Mouse (Mus musculus) heart, embryonic 13.5 days (tissue): ENCODE measurements around the gene Ccdc14. TPM values are rescaled to one million over a fixed set of nuclear protein-coding genes. Genes with fewer than 3 reads are reported as not detected.
"Not testable (repeated sequence)": the region's sequence is repeated elsewhere in the genome, so short reads cannot be mapped to it uniquely, and the experiment has no call there.

ENCODE experiments used
- ATAC-seq: fragments of 200-750 bp; cut with Nextera tagmentation; 2 replicates; pipeline ENCODE4 v1.8.0; 2017; ENCODE audit warnings: moderate TSS enrichment; ENCODE audit not compliant: insufficient number of reproducible peaks, low FRiP score, low TSS enrichment; ENCODE audit errors: extremely low read depth
- H3K27ac ChIP-seq: fragments of 300-500 bp; sonication (generic); replicated peaks from 2 replicates; pipeline ENCODE4 v1.5.1; 2015; ENCODE audit warnings: moderate library complexity, mild to moderate bottlenecking, inconsistent platforms
- H3K27me3 ChIP-seq: fragments of 300-500 bp; sonication (generic); replicated peaks from 2 replicates; pipeline ENCODE4 v1.6.1; 2015; ENCODE audit warnings: mild to moderate bottlenecking, inconsistent platforms
- H3K36me3 ChIP-seq: fragments of 300-500 bp; sonication (generic); 2 replicates; pipeline ENCODE4 v1.6.1; 2015; ENCODE audit warnings: mild to moderate bottlenecking, inconsistent platforms
- H3K4me1 ChIP-seq: fragments of 300-500 bp; sonication (generic); 2 replicates; pipeline ENCODE4 v1.6.1; 2015; ENCODE audit warnings: inconsistent platforms
- H3K4me2 ChIP-seq: fragments of 300-500 bp; sonication (generic); 2 replicates; pipeline ENCODE4 v1.6.1; 2015; ENCODE audit warnings: inconsistent platforms, mild to moderate bottlenecking, moderate library complexity
- H3K4me3 ChIP-seq: fragments of 300-500 bp; sonication (generic); 2 replicates; pipeline ENCODE4 v1.5.1; 2015; ENCODE audit warnings: moderate library complexity, mild to moderate bottlenecking, inconsistent platforms
- H3K9ac ChIP-seq: fragments of 300-500 bp; sonication (generic); 2 replicates; pipeline ENCODE4 v1.6.1; 2015; ENCODE audit warnings: inconsistent platforms, mild to moderate bottlenecking, moderate library complexity
- H3K9me3 ChIP-seq: fragments of 300-500 bp; sonication (generic); 2 replicates; pipeline ENCODE4 v1.6.1; 2016; ENCODE audit warnings: inconsistent platforms
- WGBS: fragments of 180-500 bp; shearing (Covaris S2); methylation state at CpG from one replicate; pipeline ENCODE4 v1.1.7; 2015; ENCODE audit warnings: mixed read lengths; 5-methylcytosine and 5-hydroxymethylcytosine counted together
- polyA plus RNA-seq: library from polyadenylated mRNA; unstranded; fragments of >200 nt; fragmentation: Nextera tagmentation; extraction: Ambion mirVana; gene quantifications from 2 replicates; pipeline ENCODE4 v1.2.1, GENCODE M21; 2015

Gene Ccdc14
- polyA plus RNA-seq, 1 experiment from 2014 or later = 5.5 TPM

DNA sequence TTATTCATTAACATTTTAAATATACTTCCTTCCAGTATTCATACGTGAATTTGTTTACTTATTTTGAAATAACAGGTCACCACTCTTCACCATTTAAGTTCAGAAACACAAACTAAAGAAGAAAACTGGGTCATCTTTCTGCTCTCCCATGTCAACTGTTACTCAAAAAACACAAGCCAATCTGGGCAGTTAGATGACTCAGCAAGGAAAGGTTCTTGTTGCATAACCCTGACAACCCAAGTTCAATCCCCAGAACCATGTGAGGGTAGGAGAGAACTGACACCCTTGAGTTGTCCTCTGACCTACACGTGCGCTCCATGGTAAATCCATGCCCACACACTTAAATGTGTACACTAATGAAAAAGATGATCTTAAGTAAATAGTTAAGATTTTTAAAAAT is 34.7 kb downstream of the Ccdc14 start:
- H3K27ac ChIP-seq = no peak overlapping the region
- 0 out of 2 replicates have a peak, but pooled peaks cover 2% of the 10 kb centered on the region for H3K9me3 ChIP-seq
- H3K9ac ChIP-seq = no peak overlapping the region
- no peaks in the 10 kb centered on the region for H3K27me3 ChIP-seq
- peaks cover 54% of the 10 kb centered on the region for H3K36me3 ChIP-seq
- H3K4me3 ChIP-seq = no peak overlapping the region
- H3K4me1 ChIP-seq = no peaks in the 10 kb centered on the region
- 92% methylated on average over 3 of the region's 3 CpGs for WGBS
- no peak overlapping the region for H3K4me2 ChIP-seq
- ATAC-seq = no peak

GRCm38 (mm10) chr16:34728610-34729009 is 38.2 kb downstream of the Ccdc14 start:
- H3K27me3 ChIP-seq, H3K9me3 ChIP-seq, ATAC-seq, H3K4me2 ChIP-seq, H3K9ac ChIP-seq, H3K4me1 ChIP-seq, H3K4me3 ChIP-seq, H3K27ac ChIP-seq: not testable (repeated sequence)
- peaks cover 28% of the 10 kb centered on the region for H3K36me3 ChIP-seq

DNA sequence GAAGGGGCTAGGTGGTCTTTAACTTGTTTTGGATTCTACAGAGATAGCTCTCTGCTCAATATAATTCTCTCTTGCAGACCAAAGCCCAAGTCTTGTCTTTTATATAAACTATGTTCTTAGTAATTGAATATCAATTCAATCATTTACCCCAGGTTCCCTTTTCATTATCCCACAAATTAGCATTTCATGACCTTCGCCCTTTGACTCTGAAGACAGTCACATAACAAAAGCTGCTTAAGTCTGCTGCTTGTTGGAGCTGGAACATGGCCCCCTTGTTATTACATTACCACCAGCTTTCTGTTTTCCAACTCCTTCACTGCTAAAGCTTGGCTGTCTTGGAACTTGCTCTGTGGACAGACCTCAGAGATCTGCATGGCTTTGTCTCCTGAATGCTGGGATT is 39.0 kb downstream of the Ccdc14 start:
- no peak overlapping the region for H3K4me2 ChIP-seq
- ATAC-seq = no peak
- 82% methylated on average over 1 of the region's 1 CpGs for WGBS

GRCm38 (mm10) chr16:34738656-34739233 is 48.3 kb downstream of the Ccdc14 start:
- no peak overlapping the region for H3K4me3 ChIP-seq
- peaks cover 8% of the 10 kb centered on the region for H3K27me3 ChIP-seq
- no peak overlapping the region for H3K9ac ChIP-seq
- no peak overlapping the region for H3K4me2 ChIP-seq
- WGBS = 75% methylated on average over 4 of the region's 4 CpGs
- no peak overlapping the region for H3K27ac ChIP-seq
- no peaks in the 10 kb centered on the region for H3K9me3 ChIP-seq
- ATAC-seq = no peak
- no peaks in the 10 kb centered on the region for H3K36me3 ChIP-seq
- H3K4me1 ChIP-seq = no peaks in the 10 kb centered on the region

More for the DNA sequence above, 39.0 kb downstream of the Ccdc14 start:
- Histone ChIP-seq H3K27ac (no peak overlapping the region), H3K9ac (no peak overlapping the region), H3K9me3 (0 out of 2 replicates have a peak, but pooled peaks cover 6% of the 10 kb centered on the region), H3K27me3 (no peaks in the 10 kb centered on the region), H3K4me3 (no peak overlapping the region), H3K4me1 (no peaks in the 10 kb centered on the region), H3K36me3 (peaks cover 22% of the 10 kb centered on the region)

DNA sequence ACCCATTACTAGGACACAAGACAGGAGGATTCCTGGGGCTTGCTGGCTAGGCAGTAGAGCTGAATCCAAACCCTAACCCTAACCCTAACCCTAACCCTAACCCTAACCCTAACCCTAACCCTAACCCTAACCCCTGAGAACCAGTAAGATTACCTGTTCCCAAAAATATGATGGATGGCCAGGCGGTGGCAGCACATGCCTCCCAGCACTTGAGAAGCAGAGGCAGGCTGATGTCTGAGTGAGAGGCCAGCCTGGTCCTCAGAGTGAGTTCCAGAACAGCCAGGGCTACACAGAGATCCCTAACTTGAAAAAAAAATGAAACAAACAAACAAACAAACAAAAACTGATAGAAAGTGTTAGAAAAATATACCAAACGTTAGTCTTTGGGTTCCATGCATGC is 52.5 kb downstream of the Ccdc14 start:
- Histone ChIP-seq H3K4me1 (peaks cover 11% of the 10 kb centered on the region), H3K4me3 (no peak overlapping the region), H3K27me3 (peaks cover 35% of the 10 kb centered on the region), H3K9ac (no peak overlapping the region), H3K27ac (no peak overlapping the region), H3K9me3 (no peaks in the 10 kb centered on the region), H3K36me3 (no peaks in the 10 kb centered on the region), H3K4me2 (no peak overlapping the region)
- 38% methylated on average over 2 of the region's 2 CpGs for WGBS
- ATAC-seq = no peak

GRCm38 (mm10) chr16:34745065-34745585 is 54.7 kb downstream of the Ccdc14 start, which contains the start of gene Mylk:
TSS of gene Mylk (plus strand) at chr16:34745210.
- Histone ChIP-seq H3K4me2 (peak within 1 kb of the TSS; percentile 90), H3K4me1 (peaks cover 15% of the 10 kb centered on the region), H3K27ac (0 out of 2 replicates have a peak within 1 kb of the TSS, but pooled peaks have one; percentile 12), H3K9me3 (no peaks in the 10 kb centered on the region), H3K36me3 (no peaks in the 10 kb centered on the region), H3K9ac (peak within 1 kb of the TSS; percentile 73), H3K4me3 (peak within 1 kb of the TSS; percentile 59), H3K27me3 (peaks cover 37% of the 10 kb centered on the region)
- under 1% methylated on average over 48 of the region's 48 CpGs for WGBS
- ATAC-seq = peak; percentile 57

- no peak for ATAC-seq
These were observed 57.8 kb downstream of the Ccdc14 start for GRCm38 (mm10) chr16:34748081-34748720.

GRCm38 (mm10) chr16:34749536-34749935 is 59.1 kb downstream of the Ccdc14 start:
- Histone ChIP-seq H3K27me3 (peaks cover 23% of the 10 kb centered on the region), H3K9me3 (no peaks in the 10 kb centered on the region), H3K4me1 (peaks cover 15% of the 10 kb centered on the region), H3K4me3 (no peak overlapping the region), H3K27ac (no peak overlapping the region), H3K4me2 (no peak overlapping the region), H3K36me3 (no peaks in the 10 kb centered on the region), H3K9ac (no peak overlapping the region)
- WGBS = 79% methylated on average over 4 of the region's 4 CpGs
- no peak for ATAC-seq

More at GRCm38 (mm10) chr16:34748081-34748720, 57.8 kb downstream of the Ccdc14 start:
- Histone ChIP-seq H3K9ac (no peak overlapping the region), H3K4me2 (no peak overlapping the region), H3K27ac (no peak overlapping the region), H3K36me3 (no peaks in the 10 kb centered on the region), H3K9me3 (no peaks in the 10 kb centered on the region), H3K4me1 (peaks cover 15% of the 10 kb centered on the region), H3K27me3 (peaks cover 34% of the 10 kb centered on the region), H3K4me3 (no peak overlapping the region)
- WGBS = 31% methylated on average over 11 of the region's 11 CpGs

GRCm38 (mm10) chr16:34752026-34752425 is 61.6 kb downstream of the Ccdc14 start:
- no peak overlapping the region for H3K27ac ChIP-seq
- no peak overlapping the region for H3K4me3 ChIP-seq
- H3K4me2 ChIP-seq = no peak overlapping the region
- H3K9ac ChIP-seq = no peak overlapping the region
- no peaks in the 10 kb centered on the region for H3K36me3 ChIP-seq
- no peak for ATAC-seq
- no peaks in the 10 kb centered on the region for H3K9me3 ChIP-seq
- H3K27me3 ChIP-seq = peaks cover 8% of the 10 kb centered on the region; the same call in 1 of the 2 replicates
- WGBS = 66% methylated on average over 3 of the region's 3 CpGs
- H3K4me1 ChIP-seq = 0 out of 2 replicates have a peak, but pooled peaks cover 5% of the 10 kb centered on the region

- no peak for ATAC-seq
- Histone ChIP-seq H3K9me3 (no peaks in the 10 kb centered on the region), H3K27me3 (peaks cover 1% of the 10 kb centered on the region; the same call in 1 of the 2 replicates), H3K4me1 (0 out of 2 replicates have a peak, but pooled peaks cover 5% of the 10 kb centered on the region), H3K9ac (no peak overlapping the region), H3K4me2 (no peak overlapping the region), H3K36me3 (no peaks in the 10 kb centered on the region), H3K4me3 (no peak overlapping the region), H3K27ac (no peak overlapping the region)
- 77% methylated on average over 3 of the region's 3 CpGs for WGBS
These were observed 62.6 kb downstream of the Ccdc14 start for GRCm38 (mm10) chr16:34752977-34753376.

DNA sequence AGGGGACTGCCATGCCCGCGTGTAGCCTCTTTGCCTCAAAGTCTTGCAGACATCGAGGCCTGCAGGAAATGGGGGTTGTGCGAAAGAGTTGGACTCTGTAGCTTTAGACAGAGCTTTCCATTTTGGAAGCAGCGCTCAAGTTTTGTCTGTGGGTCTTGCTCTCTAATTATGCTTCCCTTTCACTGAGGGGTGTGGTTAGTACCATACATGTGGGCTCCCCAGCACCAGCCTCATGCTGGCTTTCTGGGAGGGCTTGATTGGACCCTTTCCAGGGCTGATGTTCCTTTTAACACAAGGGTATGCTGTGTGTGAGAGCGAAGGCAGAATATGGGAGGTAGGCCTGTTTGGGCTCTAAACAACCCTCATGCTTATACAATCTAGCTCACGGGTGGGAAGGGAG is 66.6 kb downstream of the Ccdc14 start:
- H3K4me2 ChIP-seq = no peak overlapping the region
- no peaks in the 10 kb centered on the region for H3K27me3 ChIP-seq
- H3K4me3 ChIP-seq = no peak overlapping the region
- no peaks in the 10 kb centered on the region for H3K36me3 ChIP-seq
- no peak overlapping the region for H3K9ac ChIP-seq
- no peaks in the 10 kb centered on the region for H3K9me3 ChIP-seq
- H3K4me1 ChIP-seq = no peaks in the 10 kb centered on the region
- no peak overlapping the region for H3K27ac ChIP-seq
- 78% methylated on average over 7 of the region's 7 CpGs for WGBS
- no peak for ATAC-seq
